ENCODE assay signal across 8 mouse cellular contexts in the genomic region with DNA sequence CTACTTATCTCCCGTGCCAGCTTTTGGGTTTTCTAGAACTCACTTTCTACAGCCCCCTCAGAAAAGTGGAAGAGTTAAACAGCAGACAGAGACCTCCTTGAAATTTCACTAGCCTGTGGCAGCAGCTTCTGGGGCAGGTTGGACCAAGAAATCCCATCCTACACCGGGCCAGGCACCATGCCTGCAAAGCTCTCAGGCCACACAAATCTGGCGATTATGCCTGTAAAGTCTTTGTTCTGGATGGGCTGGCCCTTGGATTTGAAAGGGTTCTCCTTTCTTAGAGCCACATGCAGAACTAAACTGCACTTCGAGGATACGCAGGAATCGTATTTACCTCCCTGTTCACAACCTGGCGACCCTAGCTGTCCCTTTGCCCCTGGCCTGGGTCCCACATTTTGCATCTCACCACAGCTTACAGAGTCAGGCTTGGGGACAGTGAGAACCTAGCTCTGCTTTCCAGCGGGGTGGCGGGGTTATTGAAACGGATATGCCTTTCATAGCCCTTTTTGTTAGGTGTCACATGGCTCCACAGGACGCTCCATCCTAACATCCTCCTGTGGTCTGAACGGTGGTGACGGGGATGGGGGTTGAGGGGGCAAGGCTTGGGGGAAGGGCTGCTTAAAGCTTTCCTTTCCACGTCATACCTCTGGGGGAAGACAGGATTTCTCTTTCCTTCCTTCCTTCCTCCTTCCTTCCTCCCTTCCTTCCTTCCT.
A peak's percentile ranks its signal among the peaks of the same experiment; 100 is the strongest.
DNase-seq lines count a peak whose midpoint lies in the region; ATAC-seq and TF ChIP-seq lines count a peak whose summit lies in the region.

No protein-coding gene starts in this region.

- H3K36me3 ChIP-seq in intestine, embryonic 15.5 days = no peaks in the 10 kb centered on the region
- H3K36me3 ChIP-seq in liver, postnatal 0 days (replicated peaks; ENCODE audit: insufficient read depth, low read length) = no peaks in the 10 kb centered on the region
- no peaks in the 10 kb centered on the region for H3K36me3 ChIP-seq in splenic B cell, adult 2 months (ENCODE audit: control insufficient read depth, insufficient read depth, low read length, poor library complexity, severe bottlenecking)

- H3K27me3 ChIP-seq in intestine, embryonic 15.5 days (replicated peaks) = no peaks in the 10 kb centered on the region
- no peaks in the 10 kb centered on the region; the same call in 1 of the 2 replicates for H3K27me3 ChIP-seq in liver, postnatal 0 days (ENCODE audit: insufficient read depth, low read length)
- no peaks in the 10 kb centered on the region for H3K27me3 ChIP-seq in splenic B cell, adult 2 months (ENCODE audit: control insufficient read depth, insufficient read depth, low read length, poor library complexity, severe bottlenecking)

- no peaks in the 10 kb centered on the region for H3K9me3 ChIP-seq in intestine, embryonic 15.5 days
- H3K9me3 ChIP-seq in liver, postnatal 0 days (ENCODE audit: low read length) = no peaks in the 10 kb centered on the region

- ATAC-seq in activated CD4-positive, CD25-positive, alpha-beta regulatory T cell, adult 4 months = peak; percentile 71
- 0 out of 2 replicates have a peak, but pooled peaks have one; percentile 36 for ATAC-seq in intestine, embryonic 15.5 days
- no peak for ATAC-seq in liver, postnatal 0 days

- no peaks in the 10 kb centered on the region; the same call in 1 of the 2 replicates for H3K4me1 ChIP-seq in intestine, embryonic 15.5 days (replicated peaks)
- H3K4me1 ChIP-seq in liver, postnatal 0 days (ENCODE audit: insufficient read depth) = no peaks in the 10 kb centered on the region

- H3K4me3 ChIP-seq in intestine, embryonic 15.5 days (replicated peaks) = peak overlapping the region; percentile 26
- H3K4me3 ChIP-seq in liver, postnatal 0 days (ENCODE audit: low read depth, low read length) = peak overlapping the region; percentile 6; the same call in 1 of the 2 replicates

- peak overlapping the region; percentile 71 for H3K4me2 ChIP-seq in intestine, embryonic 15.5 days (replicated peaks)
- peak overlapping the region; percentile 52 for H3K4me2 ChIP-seq in liver, postnatal 0 days (ENCODE audit: low read depth, low read length)

- WGBS in intestine, embryonic 15.5 days = 29% methylated on average over 14 of the region's 14 CpGs
- WGBS in liver, postnatal 0 days (ENCODE audit: insufficient replicate concordance) = 29% methylated on average over 14 of the region's 14 CpGs

- intact Hi-C loops in gastrocnemius, postnatal 14 days (cut with DNase I; ENCODE audit: low total_unique reads) = loop anchor here (5.0 kb wide), 1 partner anchor 337 kb away; no protein-coding TSS in a partner anchor

- DNase-seq in embryo, embryonic 10 days (ENCODE audit: low spot score) = peak; percentile 66
- DNase-seq in embryo, embryonic 10.5 days (ENCODE audit: low spot score) = no peak
- peak; percentile 13 for DNase-seq in gastrocnemius, postnatal 14 days
- DNase-seq in liver, postnatal 0 days = peak; percentile 15
- peak; percentile 7 for DNase-seq in splenic B cell, adult 2 months (ENCODE audit: low read depth, low spot score)
- no peak for DNase-seq in frontal cortex, postnatal 36 days (ENCODE audit: low spot score in 2 of 2)

- TF ChIP-seq CTCF in liver, postnatal 0 days (IDR thresholded peaks at IDR 0.05; ENCODE audit: low read depth) = no peak

- 0 out of 2 replicates have a peak overlapping the region, but pooled peaks have one; percentile 8 for H3K9ac ChIP-seq in intestine, embryonic 15.5 days
- H3K9ac ChIP-seq in liver, postnatal 0 days (replicated peaks) = no peak overlapping the region

- H3K27ac ChIP-seq in intestine, embryonic 15.5 days = no peak overlapping the region
- H3K27ac ChIP-seq in liver, postnatal 0 days (ENCODE audit: low read depth) = no peak overlapping the region

- TF ChIP-seq EP300 in liver, postnatal 0 days (IDR thresholded peaks at IDR 0.05; ENCODE audit: low read depth) = no peak

Comparison
In these comparisons a context has a peak if more than half of its experiments do, and no peak if none do; other contexts are left out.
1. DNase-seq: peak in embryo, embryonic 10 days (single experiment), gastrocnemius, postnatal 14 days (single experiment), liver, postnatal 0 days (single experiment) and splenic B cell, adult 2 months (single experiment); none in embryo, embryonic 10.5 days (single experiment) and frontal cortex, postnatal 36 days (0 of 2).